Mouse (Mus musculus) hematopoietic stem cell, adult 5-6 weeks (primary cell): ENCODE measurements at regions not wholly inside any gene's neighbourhood (a gene's known extent, or its start where the extent isn't known, plus 50 kb on each side); places are given as distances from the start of the nearest gene placed in this dataset.

ENCODE experiments used
- ATAC-seq, 2 experiments: fragments of 125-278 bp in 1 of 2; replicated peaks in 1 of 2; 2 replicates each; pipeline ENCODE4 v1.8.0; 2016 to 2017; ENCODE audit warnings: inconsistent platforms in 2 of 2, mild to moderate bottlenecking in 2 of 2, moderate number of reproducible peaks in 2 of 2, low read depth in 1 of 2, moderate TSS enrichment in 1 of 2; ENCODE audit not compliant: low FRiP score in 2 of 2, poor library complexity in 2 of 2, severe bottlenecking in 2 of 2, insufficient read depth in 1 of 2, low TSS enrichment in 1 of 2

DNA sequence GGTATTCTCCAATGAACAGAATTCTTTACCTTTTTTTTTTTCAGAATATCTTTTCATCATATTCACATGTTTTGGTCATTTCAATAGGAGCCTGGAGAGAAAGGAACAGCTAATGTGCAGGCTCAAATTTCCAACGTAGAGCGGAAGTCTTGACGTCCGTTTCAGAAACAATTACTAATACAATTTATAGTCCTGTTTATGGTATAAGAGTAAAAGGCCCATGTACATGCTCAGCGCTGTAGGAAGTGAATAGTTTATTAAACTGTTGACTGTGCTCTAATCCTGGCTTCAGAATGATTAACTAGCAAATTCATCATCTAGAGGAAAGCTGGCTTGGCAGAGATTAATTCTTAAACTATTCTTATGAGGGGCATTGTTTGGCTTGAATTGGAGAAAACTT lies 142.1 kb downstream of the Pik3r1 start:
- no peak for ATAC-seq

GRCm38 (mm10) chr13:101624179-101624581 lies 143.8 kb downstream of the Pik3r1 start:
- ATAC-seq, result no peak; a peak in 1 of 4 replicates

- ATAC-seq, result no peak
Observed at GRCm38 (mm10) chr13:101622649-101623048, 145.4 kb downstream of the Pik3r1 start.

GRCm38 (mm10) chr13:101620660-101621059 lies 147.4 kb downstream of the Pik3r1 start:
- peak in 1 of 2 experiments; percentile 45; a peak in 1 of 4 replicates for ATAC-seq

- ATAC-seq, result no peak
Observed at GRCm38 (mm10) chr13:101619154-101619553, 148.9 kb downstream of the Pik3r1 start.

DNA sequence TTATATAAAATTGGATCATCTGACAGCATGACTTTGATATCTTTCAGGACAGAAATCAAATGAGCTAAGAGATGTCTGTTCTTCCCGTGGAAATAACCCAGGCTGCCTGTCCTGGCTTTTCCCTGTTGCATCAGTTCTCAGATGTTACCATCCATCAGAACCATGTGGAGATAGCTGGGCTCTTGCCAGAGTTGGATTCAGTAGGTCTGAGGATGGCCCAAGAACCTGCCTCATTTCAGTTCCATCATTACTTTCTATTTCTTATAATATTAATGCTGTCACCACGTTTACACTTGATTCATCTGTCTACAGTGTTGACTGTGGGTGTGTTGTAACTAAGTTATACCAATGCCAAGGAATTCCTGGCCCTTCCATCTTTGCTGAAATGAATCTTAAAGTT lies 155.2 kb downstream of the Pik3r1 start:
- no peak for ATAC-seq

- ATAC-seq, result no peak; a peak in 1 of 4 replicates
Observed at GRCm38 (mm10) chr13:101611725-101612124, 156.3 kb downstream of the Pik3r1 start.

DNA sequence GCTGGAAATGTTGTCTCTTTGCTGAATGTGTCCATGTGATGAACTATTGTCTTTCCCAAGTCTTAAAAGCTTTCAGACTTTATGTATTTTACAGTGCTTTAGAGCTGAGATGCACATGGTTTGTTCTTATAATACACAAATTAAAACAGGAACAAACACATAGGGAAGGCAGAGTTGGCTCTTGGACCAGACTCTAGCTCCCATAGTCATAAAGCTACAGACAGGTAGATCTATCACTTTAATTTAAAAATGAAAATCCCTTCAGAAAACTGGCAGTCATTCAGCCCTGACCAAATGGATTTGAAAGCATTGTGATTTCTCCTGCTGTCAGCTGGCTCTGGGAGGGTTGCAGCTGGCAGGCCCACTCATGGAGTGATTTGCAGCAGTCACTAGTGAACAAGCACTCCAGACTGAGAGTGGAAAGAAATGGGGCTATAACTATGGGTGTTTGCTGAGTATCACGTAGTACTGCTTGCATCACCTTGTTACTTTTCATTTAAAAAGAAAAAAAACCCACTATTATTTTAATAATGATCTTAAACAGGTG lies 161.8 kb downstream of the Pik3r1 start:
- no peak for ATAC-seq

- ATAC-seq, result no peak
Observed at GRCm38 (mm10) chr13:101605685-101606084, 162.3 kb downstream of the Pik3r1 start.

GRCm38 (mm10) chr13:101605051-101605450 lies 163.0 kb downstream of the Pik3r1 start:
- ATAC-seq, result no peak

DNA sequence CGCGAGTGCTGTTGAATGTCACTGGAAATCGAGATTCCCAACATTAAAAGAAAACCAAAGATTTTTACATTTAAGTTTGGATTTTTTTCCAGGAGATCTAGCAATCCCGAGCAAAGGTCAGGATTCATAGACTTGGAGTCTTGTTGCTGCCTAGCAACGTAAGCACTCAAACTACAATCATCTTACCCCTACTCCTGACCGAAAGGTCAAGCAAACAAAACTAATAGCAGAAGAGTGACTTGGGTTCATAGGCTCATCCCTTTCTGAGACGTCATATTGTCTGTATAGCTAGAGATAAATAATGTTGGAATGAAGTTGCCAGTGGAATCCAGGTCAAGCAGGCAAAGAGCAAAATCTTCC lies 169.9 kb downstream of the Pik3r1 start:
- ATAC-seq, result no peak

GRCm38 (mm10) chr13:101597243-101598125 lies 170.5 kb downstream of the Pik3r1 start:
- no peak for ATAC-seq

DNA sequence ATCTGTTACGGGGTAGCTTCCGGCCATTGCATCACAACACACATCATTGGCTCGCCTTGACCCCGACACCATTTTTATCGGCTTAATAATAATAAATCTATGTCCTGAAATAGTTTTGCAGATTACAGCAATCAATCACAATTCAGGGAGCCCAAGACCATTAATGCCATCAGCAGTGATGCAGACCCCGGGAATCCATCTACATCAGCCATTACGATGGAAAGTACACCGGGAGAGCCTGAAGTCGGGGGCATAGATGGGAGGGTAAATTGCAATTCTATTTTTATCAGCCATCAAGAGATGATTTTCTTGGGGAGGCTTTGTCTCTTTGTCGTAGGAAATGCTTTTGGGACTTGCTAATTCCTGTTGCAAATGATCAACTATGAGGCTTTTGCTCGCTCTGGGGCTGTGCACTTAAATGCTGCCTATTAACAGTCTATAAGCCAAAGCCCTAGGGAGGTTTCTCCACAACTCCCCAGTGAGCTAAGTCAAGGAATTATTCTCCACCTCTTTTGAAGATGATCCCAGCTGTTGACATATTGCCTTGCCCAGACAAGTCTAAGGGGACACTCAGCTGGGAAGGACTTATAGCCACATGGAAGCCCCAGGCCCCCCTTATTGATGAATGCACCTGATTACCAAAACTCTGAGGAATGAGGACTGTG lies 173.4 kb downstream of the Pik3r1 start:
- no peak for ATAC-seq

- ATAC-seq, result peak; percentile 49 to 74; a peak in 2 of 4 replicates
Observed at GRCm38 (mm10) chr13:101592355-101592754, 175.7 kb downstream of the Pik3r1 start.

- ATAC-seq, result no peak
Observed at GRCm38 (mm10) chr13:101588905-101589304, 179.1 kb downstream of the Pik3r1 start.

DNA sequence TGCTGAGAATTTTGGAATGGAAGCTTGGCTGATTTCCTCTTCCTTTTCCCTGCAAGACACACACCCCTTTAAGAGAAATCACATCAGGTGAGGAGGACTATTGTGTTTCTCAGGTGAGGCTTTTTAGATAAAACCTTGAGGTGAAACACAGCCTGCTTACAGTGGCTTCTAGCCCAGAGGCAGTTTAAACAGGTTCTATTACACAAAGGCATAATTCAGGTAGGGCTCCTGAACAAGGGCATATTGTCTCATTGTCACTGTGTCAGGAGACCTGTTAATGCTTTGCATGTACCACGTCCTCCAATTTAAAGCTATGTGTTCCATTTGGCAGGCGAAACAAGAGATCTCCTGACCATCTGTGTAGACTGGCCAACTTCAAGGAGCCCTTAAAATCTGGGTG lies 181.2 kb downstream of the Pik3r1 start:
- ATAC-seq, result no peak

DNA sequence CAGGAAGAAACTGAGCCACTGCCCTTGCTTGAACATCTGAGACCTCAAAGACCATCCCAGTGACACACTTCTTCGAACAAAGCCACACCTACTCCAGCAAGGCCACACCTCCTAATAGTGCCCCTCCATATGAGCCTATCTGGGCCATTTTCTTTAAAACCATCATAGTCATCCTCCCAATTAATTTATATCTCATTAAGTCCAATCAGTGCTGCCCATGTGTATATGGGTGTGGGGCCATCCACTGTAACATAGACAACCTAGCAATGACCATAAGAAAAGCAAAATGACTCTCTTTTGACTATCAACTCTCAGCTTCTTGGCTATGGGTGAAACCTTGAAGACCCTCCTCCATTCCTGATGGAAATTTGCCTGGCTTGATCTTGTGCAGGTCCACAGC lies 191.5 kb downstream of the Pik3r1 start:
- ATAC-seq, result no peak

- peak in 1 of 2 experiments; percentile 51; a peak in 1 of 4 replicates for ATAC-seq
Observed at GRCm38 (mm10) chr13:101572809-101573590, 195.0 kb downstream of the Pik3r1 start.
